Mouse (Mus musculus): ENCODE measurements around the gene Pam. TPM values are rescaled to one million over a fixed set of nuclear protein-coding genes. Genes with fewer than 3 reads are reported as not detected.

The Pam gene
- polyA plus RNA-seq, 1 experiment from 2014 or later = 22.3 TPM

- H3K27ac ChIP-seq (ENCODE audit: low read depth, low read length) = no peak overlapping the region; the same call in 1 of the 2 replicates
- no peak overlapping the region for H3K4me2 ChIP-seq (ENCODE audit: low read length)
- H3K36me3 ChIP-seq (ENCODE audit: control insufficient read depth, insufficient read depth, low read length) = no peaks in the 10 kb centered on the region
- H3K9me3 ChIP-seq (ENCODE audit: control insufficient read depth, low read length) = no peaks in the 10 kb centered on the region
- 37% methylated on average over 4 of the region's 4 CpGs for WGBS
- no peaks in the 10 kb centered on the region; the same call in none of the 2 replicates for H3K4me1 ChIP-seq (ENCODE audit: control insufficient read depth, insufficient read depth, low read depth, low read length)
- ATAC-seq = 0 out of 2 replicates have a peak, but pooled peaks have one; percentile 41
- no peaks in the 10 kb centered on the region for H3K27me3 ChIP-seq (replicated peaks; ENCODE audit: control insufficient read depth, insufficient read depth, low read length)
- no peak overlapping the region for H3K9ac ChIP-seq (ENCODE audit: low read depth, low read length)
- H3K4me3 ChIP-seq (ENCODE audit: low read length) = no peak overlapping the region
These were observed 151.4 kb downstream of the Pam start for GRCm38 (mm10) chr1:97943908-97944608.

- no peak; the same call in 1 of the 2 replicates for ATAC-seq
- H3K9me3 ChIP-seq (ENCODE audit: control insufficient read depth, low read length) = no peaks in the 10 kb centered on the region
- H3K4me3 ChIP-seq (ENCODE audit: low read length) = no peak overlapping the region
- WGBS = 60% methylated on average over 4 of the region's 4 CpGs
- H3K4me1 ChIP-seq (ENCODE audit: control insufficient read depth, insufficient read depth, low read depth, low read length) = peaks cover 1% of the 10 kb centered on the region
- no peak overlapping the region for H3K9ac ChIP-seq (ENCODE audit: low read depth, low read length)
- H3K36me3 ChIP-seq (ENCODE audit: control insufficient read depth, insufficient read depth, low read length) = no peaks in the 10 kb centered on the region
- H3K4me2 ChIP-seq (ENCODE audit: low read length) = no peak overlapping the region
- H3K27me3 ChIP-seq (replicated peaks; ENCODE audit: control insufficient read depth, insufficient read depth, low read length) = no peaks in the 10 kb centered on the region
- no peak overlapping the region for H3K27ac ChIP-seq (ENCODE audit: low read depth, low read length)
These were observed 152.0 kb downstream of the Pam start for GRCm38 (mm10) chr1:97943402-97943801.

GRCm38 (mm10) chr1:97942966-97943365 is 152.5 kb downstream of the Pam start:
- ATAC-seq = no peak
- Histone ChIP-seq H3K9me3 (ENCODE audit: control insufficient read depth, low read length) (no peaks in the 10 kb centered on the region), H3K27ac (ENCODE audit: low read depth, low read length) (no peak overlapping the region), H3K4me2 (ENCODE audit: low read length) (no peak overlapping the region), H3K4me3 (ENCODE audit: low read length) (no peak overlapping the region), H3K4me1 (ENCODE audit: control insufficient read depth, insufficient read depth, low read depth, low read length) (peaks cover 2% of the 10 kb centered on the region), H3K36me3 (ENCODE audit: control insufficient read depth, insufficient read depth, low read length) (no peaks in the 10 kb centered on the region), H3K9ac (ENCODE audit: low read depth, low read length) (no peak overlapping the region), H3K27me3 (replicated peaks; ENCODE audit: control insufficient read depth, insufficient read depth, low read length) (no peaks in the 10 kb centered on the region)
- 54% methylated on average over 2 of the region's 2 CpGs for WGBS

GRCm38 (mm10) chr1:97938586-97938985 is 156.9 kb downstream of the Pam start:
- Histone ChIP-seq H3K4me1 (ENCODE audit: control insufficient read depth, insufficient read depth, low read depth, low read length) (0 out of 2 replicates have a peak, but pooled peaks cover 2% of the 10 kb centered on the region), H3K9ac (ENCODE audit: low read depth, low read length) (no peak overlapping the region), H3K36me3 (ENCODE audit: control insufficient read depth, insufficient read depth, low read length) (no peaks in the 10 kb centered on the region), H3K9me3 (ENCODE audit: control insufficient read depth, low read length) (no peaks in the 10 kb centered on the region), H3K4me2 (ENCODE audit: low read length) (no peak overlapping the region), H3K27me3 (replicated peaks; ENCODE audit: control insufficient read depth, insufficient read depth, low read length) (no peaks in the 10 kb centered on the region), H3K27ac (ENCODE audit: low read depth, low read length) (peak overlapping the region; percentile 12; the same call in 1 of the 2 replicates), H3K4me3 (ENCODE audit: low read length) (no peak overlapping the region)
- ATAC-seq = no peak
- 79% methylated on average over 3 of the region's 3 CpGs for WGBS

- Histone ChIP-seq H3K4me3 (ENCODE audit: low read length) (no peak overlapping the region), H3K4me2 (ENCODE audit: low read length) (no peak overlapping the region), H3K9ac (ENCODE audit: low read depth, low read length) (no peak overlapping the region), H3K36me3 (ENCODE audit: control insufficient read depth, insufficient read depth, low read length) (no peaks in the 10 kb centered on the region), H3K4me1 (ENCODE audit: control insufficient read depth, insufficient read depth, low read depth, low read length) (0 out of 2 replicates have a peak, but pooled peaks cover 2% of the 10 kb centered on the region), H3K27me3 (replicated peaks; ENCODE audit: control insufficient read depth, insufficient read depth, low read length) (no peaks in the 10 kb centered on the region), H3K9me3 (ENCODE audit: control insufficient read depth, low read length) (no peaks in the 10 kb centered on the region), H3K27ac (ENCODE audit: low read depth, low read length) (peak overlapping the region; percentile 12; the same call in 1 of the 2 replicates)
- 53% methylated on average over 3 of the region's 3 CpGs for WGBS
- ATAC-seq = no peak
These were observed 157.4 kb downstream of the Pam start for GRCm38 (mm10) chr1:97938053-97938452.

GRCm38 (mm10) chr1:97934940-97935339 is 160.5 kb downstream of the Pam start:
- H3K9me3 ChIP-seq (ENCODE audit: control insufficient read depth, low read length) = no peaks in the 10 kb centered on the region
- H3K36me3 ChIP-seq (ENCODE audit: control insufficient read depth, insufficient read depth, low read length) = no peaks in the 10 kb centered on the region
- H3K27me3 ChIP-seq (replicated peaks; ENCODE audit: control insufficient read depth, insufficient read depth, low read length) = no peaks in the 10 kb centered on the region
- H3K9ac ChIP-seq (ENCODE audit: low read depth, low read length) = no peak overlapping the region
- H3K4me2 ChIP-seq (ENCODE audit: low read length) = no peak overlapping the region
- H3K27ac ChIP-seq (ENCODE audit: low read depth, low read length) = no peak overlapping the region
- no peak for ATAC-seq
- H3K4me1 ChIP-seq (ENCODE audit: control insufficient read depth, insufficient read depth, low read depth, low read length) = 0 out of 2 replicates have a peak, but pooled peaks cover 2% of the 10 kb centered on the region
- H3K4me3 ChIP-seq (ENCODE audit: low read length) = no peak overlapping the region

GRCm38 (mm10) chr1:97931220-97931619 is 164.2 kb downstream of the Pam start:
- no peaks in the 10 kb centered on the region for H3K27me3 ChIP-seq (replicated peaks; ENCODE audit: control insufficient read depth, insufficient read depth, low read length)
- H3K4me2 ChIP-seq (ENCODE audit: low read length) = peak overlapping the region; percentile 39; the same call in 1 of the 2 replicates
- H3K9me3 ChIP-seq (ENCODE audit: control insufficient read depth, low read length) = no peaks in the 10 kb centered on the region
- no peak overlapping the region for H3K9ac ChIP-seq (ENCODE audit: low read depth, low read length)
- no peak overlapping the region for H3K4me3 ChIP-seq (ENCODE audit: low read length)
- peaks cover 8% of the 10 kb centered on the region for H3K4me1 ChIP-seq (ENCODE audit: control insufficient read depth, insufficient read depth, low read depth, low read length)
- 46% methylated on average over 4 of the region's 4 CpGs for WGBS
- H3K27ac ChIP-seq (ENCODE audit: low read depth, low read length) = no peak overlapping the region
- H3K36me3 ChIP-seq (ENCODE audit: control insufficient read depth, insufficient read depth, low read length) = no peaks in the 10 kb centered on the region
- ATAC-seq = peak; percentile 19

- Histone ChIP-seq H3K4me3 (ENCODE audit: low read length) (no peak overlapping the region), H3K4me2 (ENCODE audit: low read length) (peak overlapping the region; percentile 8; the same call in 1 of the 2 replicates), H3K9ac (ENCODE audit: low read depth, low read length) (peak overlapping the region; percentile 11; the same call in 1 of the 2 replicates), H3K27ac (ENCODE audit: low read depth, low read length) (peak overlapping the region; percentile 34; the same call in 1 of the 2 replicates), H3K27me3 (replicated peaks; ENCODE audit: control insufficient read depth, insufficient read depth, low read length) (no peaks in the 10 kb centered on the region), H3K36me3 (ENCODE audit: control insufficient read depth, insufficient read depth, low read length) (no peaks in the 10 kb centered on the region), H3K9me3 (ENCODE audit: control insufficient read depth, low read length) (no peaks in the 10 kb centered on the region), H3K4me1 (ENCODE audit: control insufficient read depth, insufficient read depth, low read depth, low read length) (peaks cover 8% of the 10 kb centered on the region)
- WGBS = 27% methylated on average over 4 of the region's 4 CpGs
- peak; percentile 88 for ATAC-seq
These were observed 165.9 kb downstream of the Pam start for GRCm38 (mm10) chr1:97929415-97930028.

GRCm38 (mm10) chr1:97926789-97927188 is 168.7 kb downstream of the Pam start:
- no peak for ATAC-seq
- 85% methylated on average over 7 of the region's 7 CpGs for WGBS
- H3K27me3 ChIP-seq (replicated peaks; ENCODE audit: control insufficient read depth, insufficient read depth, low read length) = no peaks in the 10 kb centered on the region
- no peaks in the 10 kb centered on the region for H3K36me3 ChIP-seq (ENCODE audit: control insufficient read depth, insufficient read depth, low read length)
- H3K9me3 ChIP-seq (ENCODE audit: control insufficient read depth, low read length) = no peaks in the 10 kb centered on the region
- no peak overlapping the region for H3K27ac ChIP-seq (ENCODE audit: low read depth, low read length)
- no peak overlapping the region for H3K9ac ChIP-seq (ENCODE audit: low read depth, low read length)
- no peak overlapping the region for H3K4me3 ChIP-seq (ENCODE audit: low read length)
- H3K4me2 ChIP-seq (ENCODE audit: low read length) = no peak overlapping the region
- peaks cover 8% of the 10 kb centered on the region for H3K4me1 ChIP-seq (ENCODE audit: control insufficient read depth, insufficient read depth, low read depth, low read length)

All from hindbrain, embryonic 16.5 days (tissue).